Mouse (Mus musculus) midbrain, embryonic 13.5 days (tissue): ENCODE measurements around the gene Trp53. TPM values are rescaled to one million over a fixed set of nuclear protein-coding genes. Genes with fewer than 3 reads are reported as not detected.
A peak's percentile ranks its signal among the peaks of the same experiment; 100 is the strongest.
"Not testable (repeated sequence)": the region's sequence is repeated elsewhere in the genome, so short reads cannot be mapped to it uniquely, and the experiment has no call there.

Experiments used
- ATAC-seq: fragments of 200-750 bp; cut with Nextera tagmentation; 2 replicates; pipeline ENCODE4 v1.8.0; 2017; ENCODE audit warnings: mild to moderate bottlenecking, moderate TSS enrichment, moderate library complexity
- H3K27ac ChIP-seq: fragments of 300-500 bp; sonication (generic); 2 replicates; pipeline ENCODE4 v1.5.1; 2015; ENCODE audit warnings: inconsistent platforms, mild to moderate bottlenecking, moderate library complexity
- H3K27me3 ChIP-seq: fragments of 300-500 bp; sonication (generic); 2 replicates; pipeline ENCODE4 v1.6.1; 2015; ENCODE audit warnings: mild to moderate bottlenecking, inconsistent platforms
- H3K36me3 ChIP-seq: fragments of 300-500 bp; sonication (generic); 2 replicates; pipeline ENCODE4 v1.6.1; 2015; ENCODE audit warnings: mild to moderate bottlenecking, inconsistent platforms
- H3K4me1 ChIP-seq: fragments of 300-500 bp; sonication (generic); replicated peaks from 2 replicates; pipeline ENCODE4 v1.6.1; 2015; ENCODE audit warnings: inconsistent platforms
- H3K4me2 ChIP-seq: fragments of 300-500 bp; sonication (generic); replicated peaks from 2 replicates; pipeline ENCODE4 v1.6.1; 2015; ENCODE audit warnings: moderate library complexity, mild to moderate bottlenecking, inconsistent platforms
- H3K4me3 ChIP-seq: fragments of 300-500 bp; sonication (generic); replicated peaks from 2 replicates; pipeline ENCODE4 v1.5.1; 2015; ENCODE audit warnings: mild to moderate bottlenecking, inconsistent platforms
- H3K9ac ChIP-seq: fragments of 300-500 bp; sonication (generic); replicated peaks from 2 replicates; pipeline ENCODE4 v1.6.1; 2015; ENCODE audit warnings: mild to moderate bottlenecking, inconsistent platforms
- H3K9me3 ChIP-seq: fragments of 300-500 bp; sonication (generic); 2 replicates; pipeline ENCODE4 v1.6.1; 2016; ENCODE audit warnings: mild to moderate bottlenecking, inconsistent platforms
- WGBS: fragments of 180-500 bp; shearing (Covaris S2); methylation state at CpG from one replicate; pipeline ENCODE4 v1.1.7; 2015; 5-methylcytosine and 5-hydroxymethylcytosine counted together
- polyA plus RNA-seq: library from polyadenylated mRNA; unstranded; fragments of >200 nt; fragmentation: Nextera tagmentation; extraction: Ambion mirVana; gene quantifications from 2 replicates; pipeline ENCODE4 v1.2.1, GENCODE M21; 2015

Trp53 gene
- polyA plus RNA-seq, 1 experiment from 2014 or later: 93.4 TPM

- Histone ChIP-seq H3K36me3 (peaks cover 17% of the 10 kb centered on the region), H3K9me3 (no peaks in the 10 kb centered on the region), H3K9ac (peak overlapping the region; percentile 86), H3K27ac (peak overlapping the region; percentile 64; the same call in 1 of the 2 replicates), H3K27me3 (peaks cover 10% of the 10 kb centered on the region; the same call in 1 of the 2 replicates), H3K4me2 (peak overlapping the region; percentile 92), H3K4me1 (peaks cover 39% of the 10 kb centered on the region), H3K4me3 (peak overlapping the region; percentile 62)
- 49% methylated on average over 3 of the region's 3 CpGs for WGBS
- peak; percentile 47 for ATAC-seq
These were observed 24.2 kb downstream of the Trp53 start for GRCm38 (mm10) chr11:69604347-69604746.

- WGBS: under 1% methylated on average over 63 of the region's 73 CpGs
- H3K4me1 ChIP-seq: peaks cover 33% of the 10 kb centered on the region
These were observed 24.9 kb downstream of the Trp53 start for GRCm38 (mm10) chr11:69604795-69605664.

DNA sequence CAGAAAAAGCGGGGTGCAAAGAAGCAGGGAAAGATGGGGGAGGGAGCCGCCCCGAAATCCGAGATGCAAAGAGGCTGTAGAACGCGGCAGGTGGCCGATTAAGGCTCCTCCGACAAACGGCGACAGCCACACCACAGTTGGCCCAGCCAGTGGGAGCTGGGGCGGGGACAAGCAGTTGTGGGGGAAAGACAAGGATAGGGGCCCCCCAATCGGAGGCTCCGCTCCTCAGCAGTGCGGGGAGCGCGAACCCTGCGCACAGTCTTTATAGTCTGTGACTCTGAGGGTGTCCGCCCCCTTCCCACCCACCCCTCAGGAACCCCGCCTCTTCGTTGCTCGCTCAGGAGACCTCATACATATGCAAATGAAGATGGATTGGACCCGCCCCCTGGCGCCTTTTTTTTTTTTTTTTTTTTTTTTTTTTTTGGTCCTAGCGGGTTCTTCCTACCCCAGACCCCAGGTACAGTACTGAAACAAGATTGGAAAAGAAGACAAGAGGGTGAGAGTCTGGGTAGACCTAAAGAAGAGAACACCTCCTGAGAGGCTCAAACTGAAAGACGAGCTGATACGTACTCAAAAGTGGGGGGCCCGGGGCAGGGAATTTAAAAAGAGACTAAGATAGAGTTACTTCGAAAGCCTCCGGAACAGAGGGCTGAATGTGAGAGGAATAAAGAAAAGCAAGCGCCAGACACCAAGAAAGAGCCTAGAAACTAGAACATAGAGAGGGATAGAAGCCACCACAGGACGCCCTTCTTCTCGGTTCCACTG is 25.7 kb downstream of the Trp53 start, which contains the start of gene Atp1b2:
Gene Atp1b2 (minus strand): TSS at position 217 of the 765 bp plus-strand sequence.
- H3K27ac ChIP-seq: peak within 1 kb of the TSS; percentile 64
- H3K4me2 ChIP-seq: peak within 1 kb of the TSS; percentile 92
- WGBS: 3% methylated on average over 32 of the region's 32 CpGs
- H3K4me3 ChIP-seq: peak within 1 kb of the TSS; percentile 62
- H3K36me3 ChIP-seq: peaks cover 14% of the 10 kb centered on the region
- H3K9me3 ChIP-seq: no peaks in the 10 kb centered on the region
- ATAC-seq: peak; percentile 92
- peaks cover 24% of the 10 kb centered on the region for H3K4me1 ChIP-seq
- H3K9ac ChIP-seq: peak within 1 kb of the TSS; percentile 86
- peaks cover 10% of the 10 kb centered on the region; the same call in 1 of the 2 replicates for H3K27me3 ChIP-seq

More at GRCm38 (mm10) chr11:69604795-69605664, 24.9 kb downstream of the Trp53 start:
- Histone ChIP-seq H3K4me3 (peak overlapping the region; percentile 62), H3K9ac (peak overlapping the region; percentile 86), H3K36me3 (peaks cover 17% of the 10 kb centered on the region), H3K9me3 (no peaks in the 10 kb centered on the region), H3K4me2 (peak overlapping the region; percentile 92), H3K27me3 (peaks cover 10% of the 10 kb centered on the region; the same call in 1 of the 2 replicates), H3K27ac (peak overlapping the region; percentile 64)
- ATAC-seq: peak; percentile 62

DNA sequence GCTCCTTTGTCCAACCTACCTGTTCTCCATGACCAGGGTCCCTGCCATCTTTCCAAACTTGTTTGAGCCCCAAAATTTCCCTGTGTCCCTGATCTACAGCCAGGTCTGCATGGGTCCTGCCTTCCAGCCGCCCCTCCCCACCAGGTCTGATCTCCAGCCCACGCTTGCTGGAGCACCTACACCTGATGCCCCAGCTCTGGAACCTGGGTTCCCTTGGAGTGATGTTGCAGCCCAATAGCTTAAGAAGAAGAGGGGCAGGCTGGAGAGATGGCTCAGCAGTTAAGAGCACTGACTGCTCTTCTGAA is 26.3 kb downstream of the Trp53 start:
- 50% methylated on average over 2 of the region's 2 CpGs for WGBS
- peak overlapping the region; percentile 62 for H3K4me3 ChIP-seq
- peak overlapping the region; percentile 44; the same call in 1 of the 2 replicates for H3K27ac ChIP-seq
- no peak overlapping the region for H3K9ac ChIP-seq
- no peaks in the 10 kb centered on the region for H3K9me3 ChIP-seq
- H3K36me3 ChIP-seq: peaks cover 10% of the 10 kb centered on the region
- no peak for ATAC-seq
- H3K4me1 ChIP-seq: peaks cover 23% of the 10 kb centered on the region
- H3K27me3 ChIP-seq: peaks cover 10% of the 10 kb centered on the region; the same call in 1 of the 2 replicates
- peak overlapping the region; percentile 92 for H3K4me2 ChIP-seq

GRCm38 (mm10) chr11:69606832-69607231 is 26.7 kb downstream of the Trp53 start:
- Histone ChIP-seq H3K4me3 (no peak overlapping the region), H3K36me3 (peaks cover 6% of the 10 kb centered on the region), H3K4me1 (peaks cover 23% of the 10 kb centered on the region), H3K9ac (no peak overlapping the region), H3K27me3 (peaks cover 10% of the 10 kb centered on the region; the same call in 1 of the 2 replicates), H3K4me2 (no peak overlapping the region), H3K27ac (no peak overlapping the region), H3K9me3 (no peaks in the 10 kb centered on the region)
- 84% methylated on average over 2 of the region's 2 CpGs for WGBS
- no peak for ATAC-seq

GRCm38 (mm10) chr11:69608525-69608924 is 28.4 kb downstream of the Trp53 start:
- Histone ChIP-seq H3K36me3 (no peaks in the 10 kb centered on the region), H3K4me1 (peaks cover 21% of the 10 kb centered on the region), H3K4me2 (no peak overlapping the region), H3K27ac (no peak overlapping the region), H3K9ac (no peak overlapping the region), H3K9me3 (no peaks in the 10 kb centered on the region), H3K4me3 (no peak overlapping the region), H3K27me3 (peaks cover 3% of the 10 kb centered on the region; the same call in 1 of the 2 replicates)
- no peak for ATAC-seq
- 83% methylated on average over 3 of the region's 3 CpGs for WGBS

DNA sequence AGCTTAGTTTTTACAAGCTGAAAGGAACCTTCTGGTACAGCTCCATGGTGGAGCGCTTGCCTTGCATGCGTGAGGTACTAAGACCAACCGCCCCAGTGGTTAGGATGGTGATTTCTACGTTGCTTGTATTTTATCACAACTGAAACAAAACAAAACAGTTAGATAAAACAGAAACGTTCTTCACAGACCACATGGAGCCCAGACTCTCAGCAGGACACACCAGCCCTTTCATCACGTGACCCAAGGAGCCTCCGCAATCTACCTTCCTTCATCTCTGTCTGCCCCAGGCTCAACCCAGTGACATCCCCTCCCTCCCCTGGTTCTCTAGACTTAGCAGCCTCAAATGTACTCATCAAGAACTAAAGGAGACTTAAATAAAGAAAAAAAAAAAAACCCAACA is 29.3 kb downstream of the Trp53 start:
- H3K27ac ChIP-seq: no peak overlapping the region
- H3K9ac ChIP-seq: no peak overlapping the region
- no peak overlapping the region for H3K4me3 ChIP-seq
- peaks cover 17% of the 10 kb centered on the region for H3K4me1 ChIP-seq
- no peaks in the 10 kb centered on the region for H3K27me3 ChIP-seq
- no peak for ATAC-seq
- no peak overlapping the region for H3K4me2 ChIP-seq
- no peaks in the 10 kb centered on the region for H3K36me3 ChIP-seq
- WGBS: 67% methylated on average over 7 of the region's 7 CpGs
- no peaks in the 10 kb centered on the region for H3K9me3 ChIP-seq

- no peaks in the 10 kb centered on the region for H3K36me3 ChIP-seq
- no peak overlapping the region for H3K4me3 ChIP-seq
- peaks cover 11% of the 10 kb centered on the region for H3K4me1 ChIP-seq
- no peak overlapping the region for H3K4me2 ChIP-seq
- no peaks in the 10 kb centered on the region for H3K9me3 ChIP-seq
- no peaks in the 10 kb centered on the region for H3K27me3 ChIP-seq
- H3K27ac ChIP-seq: no peak overlapping the region
- WGBS: 62% methylated on average over 4 of the region's 4 CpGs
- no peak for ATAC-seq
- no peak overlapping the region for H3K9ac ChIP-seq
These were observed 30.7 kb downstream of the Trp53 start for GRCm38 (mm10) chr11:69610899-69611298.

DNA sequence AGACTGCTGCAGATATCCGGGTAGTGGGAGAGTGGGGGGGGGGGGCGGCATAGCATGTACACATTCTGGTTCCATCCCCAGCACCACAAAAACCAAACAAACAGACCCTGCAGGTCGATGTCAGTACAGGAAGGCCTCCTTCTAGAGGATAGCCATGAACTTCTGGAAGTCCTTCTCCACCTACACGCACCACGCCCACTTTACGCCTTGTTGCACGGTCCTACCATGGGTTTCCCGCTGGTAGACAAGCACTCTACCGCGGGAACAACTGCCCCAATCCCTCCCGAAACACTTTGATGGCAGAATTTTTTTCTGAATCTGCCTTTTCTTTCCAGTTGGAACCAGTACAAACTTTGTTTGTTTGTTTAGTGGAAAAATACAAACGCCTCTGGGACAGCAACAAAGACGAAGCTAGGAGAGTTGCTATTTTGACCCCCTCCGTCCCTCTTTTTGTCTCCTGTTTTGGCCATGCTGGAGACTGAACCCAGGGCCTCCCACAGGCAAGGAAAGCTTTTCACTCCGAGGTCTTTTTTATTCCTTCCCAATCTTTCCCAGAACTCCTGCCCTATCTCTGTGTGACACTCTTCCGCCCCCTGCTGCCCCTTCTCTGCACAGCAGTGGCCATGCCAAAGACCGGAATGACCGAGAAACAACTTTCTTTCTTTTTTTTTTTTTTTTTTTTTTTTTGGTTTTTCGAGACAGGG is 33.5 kb downstream of the Trp53 start:
- Histone ChIP-seq H3K36me3 (no peaks in the 10 kb centered on the region), H3K9me3 (no peaks in the 10 kb centered on the region), H3K4me2 (peak overlapping the region; percentile 13; the same call in 1 of the 2 replicates), H3K27me3 (no peaks in the 10 kb centered on the region), H3K4me3 (no peak overlapping the region), H3K4me1 (peaks cover 6% of the 10 kb centered on the region), H3K9ac (peak overlapping the region; percentile 28; the same call in 1 of the 2 replicates), H3K27ac (no peak overlapping the region)
- ATAC-seq: peak; percentile 55; the same call in 1 of the 2 replicates
- 8% methylated on average over 19 of the region's 19 CpGs for WGBS

- WGBS: 56% methylated on average over 11 of the region's 11 CpGs
- ATAC-seq, H3K9me3 ChIP-seq, H3K4me3 ChIP-seq, H3K4me1 ChIP-seq, H3K27me3 ChIP-seq, H3K9ac ChIP-seq, H3K36me3 ChIP-seq, H3K4me2 ChIP-seq, H3K27ac ChIP-seq: not testable (repeated sequence)
These were observed 34.1 kb downstream of the Trp53 start for GRCm38 (mm10) chr11:69614257-69614588.

DNA sequence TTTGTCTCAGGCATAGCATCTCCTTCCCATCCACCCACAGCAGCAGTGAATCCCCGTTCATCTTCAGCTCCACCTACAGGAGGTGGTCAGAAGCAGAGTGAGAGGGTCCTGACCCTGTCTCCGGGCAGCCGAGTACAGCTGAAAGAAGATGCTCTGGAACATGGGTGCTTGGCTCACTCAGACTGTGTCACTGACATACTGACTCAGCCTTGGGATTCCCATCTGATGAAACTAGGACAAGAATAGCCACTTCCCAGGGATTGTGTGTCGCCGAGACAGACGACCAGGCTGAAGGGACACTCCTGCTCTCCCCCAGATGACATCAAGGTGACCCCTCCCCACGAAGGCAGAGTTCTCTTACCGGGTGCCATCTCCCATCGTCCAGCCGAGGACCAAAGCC is 36.6 kb downstream of the Trp53 start:
- WGBS: 50% methylated on average over 10 of the region's 10 CpGs
- Histone ChIP-seq H3K4me2 (no peak overlapping the region), H3K9me3 (no peaks in the 10 kb centered on the region), H3K9ac (peak overlapping the region; percentile 3), H3K27me3 (no peaks in the 10 kb centered on the region), H3K4me1 (peaks cover 10% of the 10 kb centered on the region), H3K4me3 (no peak overlapping the region), H3K36me3 (no peaks in the 10 kb centered on the region), H3K27ac (no peak overlapping the region)
- no peak for ATAC-seq
